Mouse (Mus musculus): ENCODE data around the gene Vax1.
A peak's percentile ranks its signal among the peaks of the same experiment; 100 is the strongest.

DNA sequence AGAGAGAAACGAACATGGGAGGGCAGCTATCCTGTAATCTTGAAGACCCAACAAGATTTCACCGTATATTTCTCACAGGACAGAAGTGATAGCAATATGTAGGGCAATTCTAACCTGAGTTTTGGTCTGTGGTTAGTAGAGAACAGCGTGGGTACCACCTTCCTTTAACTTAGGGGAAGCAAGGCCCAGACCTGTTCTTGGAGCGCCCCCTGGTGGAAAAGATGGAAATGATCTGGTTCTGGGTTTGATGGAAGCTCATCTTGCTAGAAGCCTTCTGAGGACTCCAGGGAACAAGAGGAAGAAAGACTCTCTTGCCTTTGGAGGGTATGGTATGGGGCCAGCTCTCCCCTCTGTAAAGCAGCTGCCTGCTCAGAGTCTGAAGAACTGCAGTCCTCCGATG is 38.6 kb upstream of the Vax1 start:
- TF ChIP-seq CTCF (IDR thresholded peaks at IDR 0.05; ENCODE audit: extremely low read depth, insufficient read length, insufficient replicate concordance, low read depth, low read length) (peak; percentile 72; the same call in 1 of the 2 replicates), POLR2A (IDR thresholded peaks at IDR 0.05; ENCODE audit: low read depth, low read length) (no peak)
